Mouse (Mus musculus): ENCODE data around the gene Fry. TPM values are rescaled to one million over a fixed set of nuclear protein-coding genes. Genes with fewer than 3 reads are reported as not detected.

Gene Fry
- 10.1 and 10.5 TPM in 2 replicates for polyA plus RNA-seq (2012; ENCODE audit: insufficient read depth, insufficient read length, missing spikeins)

- Histone ChIP-seq H3K27ac (ENCODE audit: insufficient read depth, low read depth, low read length) (peak within 1 kb of the TSS; percentile 63), H3K4me3 (ENCODE audit: insufficient read depth, low read length) (peak within 1 kb of the TSS; percentile 72), H3K4me1 (ENCODE audit: control insufficient read depth, insufficient read depth, low read length) (peaks cover 11% of the 10 kb centered on the region)
- TF ChIP-seq POLR2A (IDR thresholded peaks at IDR 0.05; ENCODE audit: borderline replicate concordance, low read depth, low read length) (no peak), CTCF (IDR thresholded peaks at IDR 0.05; ENCODE audit: low read depth, low read length) (no peak)
Measured at GRCm38 (mm10) chr5:150118455-150119241, at the start of gene Fry. TSS of gene Fry (plus strand) at chr5:150118645.

GRCm38 (mm10) chr5:150070086-150070485, 48.4 kb upstream of the Fry start:
- TF ChIP-seq POLR2A (IDR thresholded peaks at IDR 0.05; ENCODE audit: borderline replicate concordance, low read depth, low read length), result no peak
- TF ChIP-seq CTCF (IDR thresholded peaks at IDR 0.05; ENCODE audit: low read depth, low read length), result no peak
- Histone ChIP-seq H3K4me3 (ENCODE audit: insufficient read depth, low read length) (no peak overlapping the region), H3K27ac (ENCODE audit: insufficient read depth, low read depth, low read length) (no peak overlapping the region), H3K4me1 (ENCODE audit: control insufficient read depth, insufficient read depth, low read length) (no peaks in the 10 kb centered on the region)

GRCm38 (mm10) chr5:150071738-150072137, 46.7 kb upstream of the Fry start:
- H3K4me3 ChIP-seq (ENCODE audit: insufficient read depth, low read length), result no peak overlapping the region
- TF ChIP-seq CTCF (IDR thresholded peaks at IDR 0.05; ENCODE audit: low read depth, low read length) (no peak), POLR2A (IDR thresholded peaks at IDR 0.05; ENCODE audit: borderline replicate concordance, low read depth, low read length) (no peak)
- H3K27ac ChIP-seq (ENCODE audit: insufficient read depth, low read depth, low read length), result no peak overlapping the region
- no peaks in the 10 kb centered on the region for H3K4me1 ChIP-seq (ENCODE audit: control insufficient read depth, insufficient read depth, low read length)

- H3K27ac ChIP-seq (ENCODE audit: insufficient read depth, low read depth, low read length), result no peak overlapping the region
- no peaks in the 10 kb centered on the region for H3K4me1 ChIP-seq (ENCODE audit: control insufficient read depth, insufficient read depth, low read length)
- TF ChIP-seq POLR2A (IDR thresholded peaks at IDR 0.05; ENCODE audit: borderline replicate concordance, low read depth, low read length) (no peak), CTCF (IDR thresholded peaks at IDR 0.05; ENCODE audit: low read depth, low read length) (no peak)
- no peak overlapping the region for H3K4me3 ChIP-seq (ENCODE audit: insufficient read depth, low read length)
Measured at GRCm38 (mm10) chr5:150079866-150080797, 38.3 kb upstream of the Fry start.

GRCm38 (mm10) chr5:150082696-150083095, 35.7 kb upstream of the Fry start:
- Histone ChIP-seq H3K4me1 (ENCODE audit: control insufficient read depth, insufficient read depth, low read length) (no peaks in the 10 kb centered on the region), H3K27ac (ENCODE audit: insufficient read depth, low read depth, low read length) (no peak overlapping the region), H3K4me3 (ENCODE audit: insufficient read depth, low read length) (no peak overlapping the region)
- TF ChIP-seq CTCF (IDR thresholded peaks at IDR 0.05; ENCODE audit: low read depth, low read length) (no peak), POLR2A (IDR thresholded peaks at IDR 0.05; ENCODE audit: borderline replicate concordance, low read depth, low read length) (no peak)

GRCm38 (mm10) chr5:150083190-150083589, 35.3 kb upstream of the Fry start:
- H3K4me1 ChIP-seq (ENCODE audit: control insufficient read depth, insufficient read depth, low read length), result no peaks in the 10 kb centered on the region
- TF ChIP-seq POLR2A (IDR thresholded peaks at IDR 0.05; ENCODE audit: borderline replicate concordance, low read depth, low read length), result no peak
- no peak for TF ChIP-seq CTCF (IDR thresholded peaks at IDR 0.05; ENCODE audit: low read depth, low read length)
- H3K27ac ChIP-seq (ENCODE audit: insufficient read depth, low read depth, low read length), result no peak overlapping the region
- no peak overlapping the region for H3K4me3 ChIP-seq (ENCODE audit: insufficient read depth, low read length)

GRCm38 (mm10) chr5:150097620-150098019, 20.8 kb upstream of the Fry start:
- Histone ChIP-seq H3K4me3 (ENCODE audit: insufficient read depth, low read length) (no peak overlapping the region), H3K4me1 (ENCODE audit: control insufficient read depth, insufficient read depth, low read length) (peaks cover 15% of the 10 kb centered on the region), H3K27ac (ENCODE audit: insufficient read depth, low read depth, low read length) (no peak overlapping the region)
- TF ChIP-seq CTCF (IDR thresholded peaks at IDR 0.05; ENCODE audit: low read depth, low read length) (peak; percentile 76), POLR2A (IDR thresholded peaks at IDR 0.05; ENCODE audit: borderline replicate concordance, low read depth, low read length) (no peak)

- Histone ChIP-seq H3K4me1 (ENCODE audit: control insufficient read depth, insufficient read depth, low read length) (peaks cover 17% of the 10 kb centered on the region), H3K27ac (ENCODE audit: insufficient read depth, low read depth, low read length) (no peak overlapping the region), H3K4me3 (ENCODE audit: insufficient read depth, low read length) (no peak overlapping the region)
- no peak for TF ChIP-seq POLR2A (IDR thresholded peaks at IDR 0.05; ENCODE audit: borderline replicate concordance, low read depth, low read length)
- TF ChIP-seq CTCF (IDR thresholded peaks at IDR 0.05; ENCODE audit: low read depth, low read length), result no peak
Measured at GRCm38 (mm10) chr5:150098754-150099153, 19.7 kb upstream of the Fry start.

- Histone ChIP-seq H3K4me1 (ENCODE audit: control insufficient read depth, insufficient read depth, low read length) (peaks cover 17% of the 10 kb centered on the region), H3K27ac (ENCODE audit: insufficient read depth, low read depth, low read length) (peak overlapping the region; percentile 20; the same call in 1 of the 2 replicates), H3K4me3 (ENCODE audit: insufficient read depth, low read length) (no peak overlapping the region)
- TF ChIP-seq CTCF (IDR thresholded peaks at IDR 0.05; ENCODE audit: low read depth, low read length) (no peak), POLR2A (IDR thresholded peaks at IDR 0.05; ENCODE audit: borderline replicate concordance, low read depth, low read length) (no peak)
Measured at GRCm38 (mm10) chr5:150101789-150102188, 16.7 kb upstream of the Fry start.

Data from bone marrow macrophage, adult 2 months (primary cell).